ENCODE assay signal across 24 mouse cellular contexts in the genomic region with DNA sequence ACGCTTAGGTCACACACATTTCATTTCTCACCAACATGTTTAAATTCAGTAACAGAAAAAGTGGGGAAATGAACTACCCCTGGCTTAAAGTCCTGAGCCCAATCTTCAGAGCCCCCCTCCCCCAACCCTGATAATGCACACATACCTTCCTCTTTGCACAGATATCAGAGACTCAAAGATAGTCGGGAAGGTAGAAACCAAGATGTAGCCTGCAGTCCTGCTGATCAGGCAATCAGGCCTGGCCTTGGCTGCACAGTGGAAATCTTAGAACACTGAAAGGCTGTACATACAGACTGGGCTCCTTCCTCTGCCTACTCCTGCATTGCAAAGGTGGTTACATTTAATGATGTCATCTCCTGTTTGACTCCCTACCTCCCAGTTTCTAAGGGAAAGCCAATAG. TPM values are rescaled to one million over a fixed set of nuclear protein-coding genes. Genes with fewer than 3 reads are reported as not detected.
DNase-seq lines count a peak whose midpoint lies in the region; ATAC-seq and TF ChIP-seq lines count a peak whose summit lies in the region.
"Had no signal": no experiment of that assay in that cellular context is flagged by ENCODE, and none has a peak within 500 bp of the region (broad histone marks: within the 10 kb centered on the region; RNA-seq: fewer than 3 reads in every experiment).

No protein-coding gene starts in this region.

- H3K4me2 ChIP-seq in liver, embryonic 13.5 days, result no peak overlapping the region
- no peak overlapping the region for H3K4me2 ChIP-seq in midbrain, embryonic 13.5 days (replicated peaks)
- H3K4me2 ChIP-seq in hindbrain, embryonic 12.5 days (replicated peaks), result no peak overlapping the region
- H3K4me2 ChIP-seq: embryonic facial prominence, embryonic 13.5 days; forebrain, embryonic 12.5 days; forebrain, embryonic 15.5 days; heart, embryonic 11.5 days; hindbrain, embryonic 13.5 days had no signal

- no peak for ATAC-seq in liver, embryonic 13.5 days (ENCODE audit: low read depth)
- peak; percentile 98 for ATAC-seq in G1E (ENCODE audit: extremely low read depth, insufficient number of reproducible peaks, low FRiP score, poor library complexity, severe bottlenecking)
- ATAC-seq in midbrain, embryonic 13.5 days, result no peak
- no peak for ATAC-seq in hindbrain, embryonic 12.5 days (ENCODE audit: low FRiP score)
- ATAC-seq: forebrain, embryonic 15.5 days; hindbrain, embryonic 16.5 days; intestine, embryonic 16.5 days had no signal

- H3K36me3 ChIP-seq in liver, embryonic 13.5 days, result peaks cover 21% of the 10 kb centered on the region
- peaks cover 61% of the 10 kb centered on the region for H3K36me3 ChIP-seq in G1E (replicated peaks)
- H3K36me3 ChIP-seq in midbrain, embryonic 13.5 days, result peaks cover 64% of the 10 kb centered on the region
- peaks cover 52% of the 10 kb centered on the region for H3K36me3 ChIP-seq in hindbrain, embryonic 12.5 days

- H3K9ac ChIP-seq in liver, embryonic 13.5 days, result no peak overlapping the region
- no peak overlapping the region for H3K9ac ChIP-seq in midbrain, embryonic 13.5 days (replicated peaks)
- no peak overlapping the region for H3K9ac ChIP-seq in hindbrain, embryonic 12.5 days
- H3K9ac ChIP-seq: embryonic facial prominence, embryonic 13.5 days; forebrain, embryonic 12.5 days; forebrain, embryonic 15.5 days; hindbrain, embryonic 13.5 days had no signal

- H3K4me1 ChIP-seq in liver, embryonic 13.5 days (replicated peaks), result no peaks in the 10 kb centered on the region
- H3K4me1 ChIP-seq in G1E (ENCODE audit: insufficient read depth, low read depth, low read length), result peaks cover 42% of the 10 kb centered on the region
- no peaks in the 10 kb centered on the region for H3K4me1 ChIP-seq in midbrain, embryonic 13.5 days (replicated peaks)
- no peaks in the 10 kb centered on the region for H3K4me1 ChIP-seq in hindbrain, embryonic 12.5 days
- H3K4me1 ChIP-seq: embryonic facial prominence, embryonic 10.5 days; embryonic facial prominence, embryonic 13.5 days; forebrain, embryonic 12.5 days; forebrain, embryonic 15.5 days; hindbrain, embryonic 13.5 days had no signal

- no peak for TF ChIP-seq CTCF in G1E (IDR thresholded peaks at IDR 0.05; ENCODE audit: low read depth, low read length)

- WGBS in liver, embryonic 13.5 days (ENCODE audit: insufficient replicate concordance), result 59% methylated on average over 2 of the region's 2 CpGs
- 96% methylated on average over 2 of the region's 2 CpGs for WGBS in midbrain, embryonic 13.5 days
- 95% methylated on average over 2 of the region's 2 CpGs for WGBS in hindbrain, embryonic 12.5 days

- DNase-seq in liver, embryonic 13.5 days, result peak; percentile 21
- DNase-seq in liver (no peak), G1E (ENCODE audit: low spot score) (peak; percentile 64), MEL-GATA-1-ER (ENCODE audit: extremely low read depth, low read depth) (peak; percentile 56)
- DNase-seq: adrenal gland, adult 8-10 months; adrenal gland, postnatal 36 days; cerebellum, adult 11 months; cerebellum, adult 2 months; cerebellum, adult 9-11 months; cerebellum, postnatal 25 days; embryo, embryonic 11 days; gastrocnemius, postnatal 25 days; heart, adult 2 months had no signal

- H3K9me3 ChIP-seq in liver, embryonic 13.5 days (replicated peaks), result no peaks in the 10 kb centered on the region
- no peaks in the 10 kb centered on the region for H3K9me3 ChIP-seq in G1E (replicated peaks)
- no peaks in the 10 kb centered on the region for H3K9me3 ChIP-seq in midbrain, embryonic 13.5 days
- no peaks in the 10 kb centered on the region for H3K9me3 ChIP-seq in hindbrain, embryonic 12.5 days (replicated peaks)
- H3K9me3 ChIP-seq: embryonic facial prominence, embryonic 10.5 days; embryonic facial prominence, embryonic 13.5 days; forebrain, embryonic 12.5 days; forebrain, embryonic 15.5 days; hindbrain, embryonic 13.5 days had no signal

- no peaks in the 10 kb centered on the region for H3K27me3 ChIP-seq in liver, embryonic 13.5 days
- peaks cover 2% of the 10 kb centered on the region; the same call in 1 of the 2 replicates for H3K27me3 ChIP-seq in G1E (ENCODE audit: insufficient read depth, low read length)
- no peaks in the 10 kb centered on the region for H3K27me3 ChIP-seq in midbrain, embryonic 13.5 days
- H3K27me3 ChIP-seq in hindbrain, embryonic 12.5 days, result no peaks in the 10 kb centered on the region
- H3K27me3 ChIP-seq: embryonic facial prominence, embryonic 13.5 days; forebrain, embryonic 12.5 days; forebrain, embryonic 15.5 days; hindbrain, embryonic 13.5 days had no signal

- H3K27ac ChIP-seq in liver, embryonic 13.5 days, result no peak overlapping the region
- no peak overlapping the region for H3K27ac ChIP-seq in midbrain, embryonic 13.5 days
- no peak overlapping the region for H3K27ac ChIP-seq in hindbrain, embryonic 12.5 days
- H3K27ac ChIP-seq: embryonic facial prominence, embryonic 10.5 days; embryonic facial prominence, embryonic 13.5 days; forebrain, embryonic 12.5 days; forebrain, embryonic 15.5 days; heart, adult 2 months; hindbrain, embryonic 13.5 days had no signal

- no peak overlapping the region for H3K4me3 ChIP-seq in liver, embryonic 13.5 days (replicated peaks)
- no peak overlapping the region; the same call in 1 of the 2 replicates for H3K4me3 ChIP-seq in G1E (ENCODE audit: low read depth, low read length)
- no peak overlapping the region for H3K4me3 ChIP-seq in midbrain, embryonic 13.5 days (replicated peaks)
- H3K4me3 ChIP-seq in hindbrain, embryonic 12.5 days, result no peak overlapping the region
- H3K4me3 ChIP-seq: embryonic facial prominence, embryonic 10.5 days; embryonic facial prominence, embryonic 13.5 days; erythroblast, embryonic 14.5 days; forebrain, embryonic 12.5 days; forebrain, embryonic 15.5 days; heart, adult 2 months; hindbrain, embryonic 13.5 days had no signal

RNA-seq across cellular contexts. Expression of a gene that starts 15.9 kb away (rescaled TPM):
- 25.7 and 25.8 TPM in 2 replicates for polyA plus RNA-seq in liver, embryonic 13.5 days (2015; fragmentation: Nextera tagmentation; extraction: Ambion mirVana)
- total RNA-seq in G1E (2014; fragmentation: Nextera tagmentation) (59.6 and 64.8 TPM in 2 replicates), G1E (2017) (41.1 and 42.5 TPM in 2 replicates)
- 15.4 and 22.6 TPM in 2 replicates for polyA plus RNA-seq in G1E (2012)
- polyA plus RNA-seq in midbrain, embryonic 13.5 days (2015; fragmentation: Nextera tagmentation; extraction: Ambion mirVana), result 143 and 150 TPM in 2 replicates
- 105 and 114 TPM in 2 replicates for polyA plus RNA-seq in hindbrain, embryonic 12.5 days (2016; fragmentation: Nextera tagmentation; extraction: Ambion mirVana)
